Mouse (Mus musculus): ENCODE data around the gene Cdr2l. TPM values are rescaled to one million over a fixed set of nuclear protein-coding genes. Genes with fewer than 3 reads are reported as not detected.

Gene Cdr2l
- polyA plus RNA-seq, 1 experiment from 2014 or later = 13.7 TPM

- Histone ChIP-seq H3K4me2 (replicated peaks) (no peak overlapping the region), H3K4me3 (replicated peaks) (no peak overlapping the region), H3K9me3 (replicated peaks) (no peaks in the 10 kb centered on the region), H3K9ac (no peak overlapping the region), H3K27me3 (peaks cover 83% of the 10 kb centered on the region), H3K27ac (replicated peaks) (no peak overlapping the region), H3K36me3 (no peaks in the 10 kb centered on the region), H3K4me1 (peaks cover 25% of the 10 kb centered on the region)
- WGBS = 64% methylated on average over 8 of the region's 8 CpGs
- ATAC-seq (ENCODE audit: insufficient number of reproducible peaks, low FRiP score, low TSS enrichment, low read depth) = no peak
Measured at GRCm38 (mm10) chr11:115371354-115371753, 10.4 kb upstream of the Cdr2l start.

DNA sequence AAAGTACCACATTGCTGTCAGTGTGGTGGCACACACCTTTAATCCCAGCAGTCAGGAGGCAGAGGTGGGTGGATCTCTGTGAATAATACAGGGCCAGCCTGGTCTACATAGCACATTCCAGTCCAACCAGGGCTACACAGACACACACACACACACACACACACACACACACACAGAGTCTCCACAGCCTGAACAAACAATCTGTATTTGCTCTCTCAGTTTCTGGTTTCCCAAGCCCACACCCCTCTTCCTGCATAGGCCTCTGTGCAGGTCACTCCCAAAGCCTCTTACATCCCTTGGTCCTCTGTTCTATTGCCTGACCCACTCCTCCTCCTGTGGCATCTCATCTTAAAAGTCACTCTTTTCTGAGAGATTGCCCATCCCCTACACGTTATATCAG is 9.7 kb upstream of the Cdr2l start:
- no peak overlapping the region for H3K4me2 ChIP-seq (replicated peaks)
- no peak overlapping the region for H3K9ac ChIP-seq
- H3K36me3 ChIP-seq = no peaks in the 10 kb centered on the region
- ATAC-seq (ENCODE audit: insufficient number of reproducible peaks, low FRiP score, low TSS enrichment, low read depth) = no peak
- peaks cover 81% of the 10 kb centered on the region for H3K27me3 ChIP-seq
- peaks cover 21% of the 10 kb centered on the region for H3K4me1 ChIP-seq
- no peak overlapping the region for H3K27ac ChIP-seq (replicated peaks)
- H3K9me3 ChIP-seq (replicated peaks) = no peaks in the 10 kb centered on the region
- H3K4me3 ChIP-seq (replicated peaks) = no peak overlapping the region
- WGBS = 61% methylated on average over 1 of the region's 1 CpGs

DNA sequence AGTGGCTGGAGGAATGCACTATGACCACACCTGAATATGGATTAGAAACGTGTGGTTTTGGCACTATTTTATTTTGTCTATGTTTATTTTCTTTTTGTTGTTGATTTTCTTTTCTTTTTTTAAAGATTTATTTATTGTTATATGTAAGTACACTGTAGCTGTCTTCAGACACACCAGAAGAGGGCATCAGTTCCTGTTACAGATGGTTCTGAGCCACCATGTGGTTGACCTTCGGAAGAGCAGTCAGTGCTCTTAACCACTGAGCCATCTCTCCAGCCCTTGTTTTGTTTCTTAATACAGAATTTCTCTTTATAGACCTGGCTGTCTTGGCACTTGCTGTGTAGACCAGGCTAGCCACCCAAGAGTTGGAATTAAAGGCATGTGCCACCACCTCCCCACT is 9.0 kb upstream of the Cdr2l start:
- H3K36me3 ChIP-seq = no peaks in the 10 kb centered on the region
- no peak overlapping the region for H3K4me3 ChIP-seq (replicated peaks)
- no peak for ATAC-seq (ENCODE audit: insufficient number of reproducible peaks, low FRiP score, low TSS enrichment, low read depth)
- H3K4me2 ChIP-seq (replicated peaks) = no peak overlapping the region
- no peak overlapping the region for H3K9ac ChIP-seq
- H3K27ac ChIP-seq (replicated peaks) = no peak overlapping the region
- peaks cover 74% of the 10 kb centered on the region for H3K27me3 ChIP-seq
- H3K4me1 ChIP-seq = peaks cover 13% of the 10 kb centered on the region
- no peaks in the 10 kb centered on the region for H3K9me3 ChIP-seq (replicated peaks)
- 39% methylated on average over 2 of the region's 2 CpGs for WGBS

DNA sequence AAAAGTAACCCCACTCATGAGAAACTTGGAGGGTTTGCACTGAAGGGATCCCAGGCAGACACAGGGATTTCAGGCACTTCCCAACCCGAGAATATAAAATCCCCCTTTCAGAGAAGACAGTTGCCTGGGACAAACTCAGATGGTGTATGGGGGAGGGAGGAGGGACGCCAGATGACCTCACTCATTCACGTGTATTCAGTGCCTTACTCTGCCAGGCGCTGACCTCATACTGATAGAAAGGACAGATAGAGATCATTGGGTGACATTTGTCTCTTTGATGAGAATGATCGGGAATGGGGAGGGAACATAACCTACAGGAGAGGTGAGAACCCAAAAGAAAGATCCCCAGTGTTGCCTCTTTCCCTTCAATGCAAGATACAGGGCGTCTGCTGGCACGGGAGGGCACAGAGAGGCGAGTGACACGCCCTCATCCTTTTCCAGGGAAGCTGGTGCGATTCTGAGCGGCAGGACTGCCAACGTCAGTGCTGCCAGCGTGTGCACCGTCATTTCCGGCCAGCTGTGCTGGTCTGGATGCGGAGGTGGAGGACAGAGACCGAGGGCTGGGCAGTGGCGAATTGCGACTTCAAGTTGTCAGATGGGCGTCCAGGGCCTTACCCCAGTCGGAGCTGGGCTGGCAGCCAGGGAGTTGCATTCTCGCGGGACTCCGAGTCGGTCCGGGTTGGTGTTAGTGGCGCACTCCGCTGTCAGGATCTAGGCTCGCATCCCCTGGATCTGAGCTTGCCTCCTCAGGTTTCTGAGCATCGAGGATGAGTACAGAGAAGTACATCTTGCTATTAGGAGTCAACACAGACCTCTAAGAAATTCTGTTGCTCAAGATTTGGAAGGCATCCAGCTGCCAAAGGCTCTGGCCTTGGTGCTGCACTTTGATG is 7.7 kb upstream of the Cdr2l start:
- no peaks in the 10 kb centered on the region for H3K9me3 ChIP-seq (replicated peaks)

GRCm38 (mm10) chr11:115374695-115375425 is 6.9 kb upstream of the Cdr2l start:
- H3K27ac ChIP-seq (replicated peaks) = no peak overlapping the region
- H3K9ac ChIP-seq = no peak overlapping the region
- peak overlapping the region; percentile 38 for H3K4me3 ChIP-seq (replicated peaks)
- H3K4me2 ChIP-seq (replicated peaks) = peak overlapping the region; percentile 65
- H3K36me3 ChIP-seq = no peaks in the 10 kb centered on the region
- no peaks in the 10 kb centered on the region for H3K9me3 ChIP-seq (replicated peaks)
- 52% methylated on average over 12 of the region's 12 CpGs for WGBS
- H3K27me3 ChIP-seq = peaks cover 56% of the 10 kb centered on the region
- peaks cover 13% of the 10 kb centered on the region for H3K4me1 ChIP-seq
- ATAC-seq (ENCODE audit: insufficient number of reproducible peaks, low FRiP score, low TSS enrichment, low read depth) = no peak

More for the DNA sequence above, 7.7 kb upstream of the Cdr2l start:
- 1% methylated on average over 30 of the region's 30 CpGs for WGBS
- Histone ChIP-seq H3K36me3 (no peaks in the 10 kb centered on the region), H3K27ac (replicated peaks) (no peak overlapping the region), H3K27me3 (peaks cover 64% of the 10 kb centered on the region), H3K4me3 (replicated peaks) (peak overlapping the region; percentile 38), H3K4me2 (replicated peaks) (peak overlapping the region; percentile 65), H3K4me1 (peaks cover 13% of the 10 kb centered on the region), H3K9ac (0 out of 2 replicates have a peak overlapping the region, but pooled peaks have one; percentile 1)
- ATAC-seq (ENCODE audit: insufficient number of reproducible peaks, low FRiP score, low TSS enrichment, low read depth) = peak; percentile 55

DNA sequence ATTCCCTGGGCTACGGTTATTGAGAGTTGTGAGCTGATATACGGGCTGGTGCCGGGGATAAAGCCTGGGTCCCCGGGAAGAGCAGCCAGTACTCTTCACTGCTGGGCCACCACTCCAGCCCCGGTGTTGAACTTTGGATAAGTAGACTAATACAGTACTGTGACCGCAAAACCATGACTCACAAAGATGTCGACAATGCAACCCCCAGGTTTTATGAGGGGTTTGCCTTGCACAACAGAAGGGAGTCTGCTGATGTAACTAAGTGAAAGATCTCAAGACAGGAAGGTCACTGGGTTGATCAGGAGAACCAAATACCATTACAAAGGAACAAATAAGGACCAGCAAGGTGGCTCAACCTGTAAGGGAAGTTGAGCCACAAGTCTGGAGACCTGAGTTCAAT is 5.0 kb upstream of the Cdr2l start:
- Histone ChIP-seq H3K27me3 (peaks cover 45% of the 10 kb centered on the region), H3K9ac (no peak overlapping the region), H3K27ac (replicated peaks) (no peak overlapping the region), H3K4me3 (replicated peaks) (no peak overlapping the region), H3K9me3 (replicated peaks) (no peaks in the 10 kb centered on the region), H3K4me2 (replicated peaks) (no peak overlapping the region), H3K4me1 (peaks cover 19% of the 10 kb centered on the region), H3K36me3 (no peaks in the 10 kb centered on the region)
- ATAC-seq (ENCODE audit: insufficient number of reproducible peaks, low FRiP score, low TSS enrichment, low read depth) = no peak
- WGBS = 69% methylated on average over 7 of the region's 7 CpGs

- Histone ChIP-seq H3K27ac (replicated peaks) (no peak overlapping the region), H3K4me1 (peaks cover 20% of the 10 kb centered on the region), H3K9ac (no peak overlapping the region), H3K4me2 (replicated peaks) (no peak overlapping the region), H3K27me3 (peaks cover 43% of the 10 kb centered on the region), H3K9me3 (replicated peaks) (no peaks in the 10 kb centered on the region), H3K36me3 (no peaks in the 10 kb centered on the region), H3K4me3 (replicated peaks) (no peak overlapping the region)
- ATAC-seq (ENCODE audit: insufficient number of reproducible peaks, low FRiP score, low TSS enrichment, low read depth) = no peak
- 80% methylated on average over 4 of the region's 4 CpGs for WGBS
Measured at GRCm38 (mm10) chr11:115377254-115377653, 4.5 kb upstream of the Cdr2l start.

- Histone ChIP-seq H3K9ac (no peak overlapping the region), H3K9me3 (replicated peaks) (no peaks in the 10 kb centered on the region), H3K36me3 (no peaks in the 10 kb centered on the region), H3K4me2 (replicated peaks) (no peak overlapping the region), H3K4me3 (replicated peaks) (no peak overlapping the region), H3K27me3 (peaks cover 37% of the 10 kb centered on the region), H3K27ac (replicated peaks) (no peak overlapping the region), H3K4me1 (peaks cover 26% of the 10 kb centered on the region)
- 77% methylated on average over 7 of the region's 7 CpGs for WGBS
- ATAC-seq (ENCODE audit: insufficient number of reproducible peaks, low FRiP score, low TSS enrichment, low read depth) = no peak
Measured at GRCm38 (mm10) chr11:115377854-115378253, 3.9 kb upstream of the Cdr2l start.

DNA sequence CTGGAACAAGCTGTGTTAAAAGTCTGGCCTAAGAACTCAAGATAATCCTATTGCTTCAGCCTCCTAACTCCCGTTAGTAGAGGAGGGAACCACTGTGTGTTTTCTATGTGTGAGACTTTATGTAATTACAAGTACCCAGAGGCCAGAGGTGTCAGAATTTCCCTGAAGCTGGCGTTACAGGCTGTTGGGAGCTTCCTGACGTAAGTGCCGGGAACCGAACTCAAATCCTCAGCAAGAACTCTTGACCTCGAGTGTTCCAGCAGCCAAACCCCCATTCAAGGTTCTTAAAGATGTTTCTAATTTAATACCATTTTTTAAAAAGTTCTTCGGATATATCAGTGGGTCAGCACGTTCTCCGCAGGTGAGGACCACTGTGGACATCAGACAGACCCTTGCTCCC is 440 bp upstream of the Cdr2l start:
- peak overlapping the region; percentile 78 for H3K4me3 ChIP-seq (replicated peaks)
- WGBS = 11% methylated on average over 9 of the region's 9 CpGs
- H3K9ac ChIP-seq = peak overlapping the region; percentile 74; the same call in 1 of the 2 replicates
- H3K27me3 ChIP-seq = 0 out of 2 replicates have a peak, but pooled peaks cover 5% of the 10 kb centered on the region
- ATAC-seq (ENCODE audit: insufficient number of reproducible peaks, low FRiP score, low TSS enrichment, low read depth) = no peak
- H3K4me2 ChIP-seq (replicated peaks) = peak overlapping the region; percentile 85
- H3K36me3 ChIP-seq = no peaks in the 10 kb centered on the region
- peaks cover 36% of the 10 kb centered on the region for H3K4me1 ChIP-seq
- H3K9me3 ChIP-seq (replicated peaks) = no peaks in the 10 kb centered on the region
- H3K27ac ChIP-seq (replicated peaks) = peak overlapping the region; percentile 66

- Histone ChIP-seq H3K9ac (peak overlapping the region; percentile 74), H3K27ac (replicated peaks) (peak overlapping the region; percentile 84; the same call in 1 of the 2 replicates), H3K27me3 (no peaks in the 10 kb centered on the region), H3K4me1 (peaks cover 36% of the 10 kb centered on the region), H3K4me3 (replicated peaks) (peak overlapping the region; percentile 78), H3K4me2 (replicated peaks) (peak overlapping the region; percentile 85), H3K36me3 (no peaks in the 10 kb centered on the region), H3K9me3 (replicated peaks) (no peaks in the 10 kb centered on the region)
- no peak for ATAC-seq (ENCODE audit: insufficient number of reproducible peaks, low FRiP score, low TSS enrichment, low read depth)
- 15% methylated on average over 5 of the region's 5 CpGs for WGBS
Measured at GRCm38 (mm10) chr11:115382891-115383290, 1.2 kb downstream of the Cdr2l start.

Measured in embryonic facial prominence, embryonic 15.5 days (tissue).